In the genomic region with DNA sequence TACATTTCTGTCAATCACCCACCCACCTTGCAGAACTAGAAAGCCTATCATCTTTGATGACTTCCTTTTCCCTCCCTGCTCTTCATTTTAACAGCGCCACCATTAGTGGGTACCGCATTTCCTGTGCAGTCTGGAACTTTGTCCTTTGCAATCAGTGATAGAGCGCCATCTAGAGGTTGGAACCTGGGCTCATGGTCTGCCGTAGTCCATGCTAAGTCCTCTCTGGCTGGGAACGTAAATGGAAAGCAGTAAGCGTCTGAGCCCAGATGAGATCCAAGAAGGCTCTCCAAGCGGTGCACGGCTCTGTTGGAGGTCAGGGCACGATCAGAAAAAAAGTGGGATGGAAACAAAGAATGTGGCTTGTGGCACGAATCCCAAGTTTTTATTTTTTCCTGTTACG, we compare ENCODE assay signal across 8 mouse cellular contexts. TPM values are rescaled to one million over a fixed set of nuclear protein-coding genes. Genes with fewer than 3 reads are reported as not detected.
DNase-seq lines count a peak whose midpoint lies in the region; ATAC-seq lines count a peak whose summit lies in the region.

No protein-coding gene starts in this region.

- H3K4me1 ChIP-seq in hindbrain, embryonic 11.5 days (replicated peaks; ENCODE audit: control insufficient read depth, insufficient read depth, low read length): no peaks in the 10 kb centered on the region
- no peaks in the 10 kb centered on the region for H3K4me1 ChIP-seq in hindbrain, embryonic 12.5 days
- no peaks in the 10 kb centered on the region for H3K4me1 ChIP-seq in forebrain, embryonic 11.5 days (replicated peaks; ENCODE audit: control insufficient read depth, insufficient read depth, low read length)

- H3K36me3 ChIP-seq in hindbrain, embryonic 11.5 days (ENCODE audit: control insufficient read depth, insufficient read depth, low read length): no peaks in the 10 kb centered on the region
- H3K36me3 ChIP-seq in hindbrain, embryonic 12.5 days: no peaks in the 10 kb centered on the region
- H3K36me3 ChIP-seq in forebrain, embryonic 11.5 days (ENCODE audit: control insufficient read depth, insufficient read depth, low read length): no peaks in the 10 kb centered on the region

- 58% methylated on average over 11 of the region's 11 CpGs for WGBS in hindbrain, embryonic 11.5 days
- WGBS in hindbrain, embryonic 12.5 days: 49% methylated on average over 11 of the region's 11 CpGs
- 54% methylated on average over 11 of the region's 11 CpGs for WGBS in forebrain, embryonic 11.5 days

- no peak overlapping the region for H3K27ac ChIP-seq in hindbrain, embryonic 11.5 days (ENCODE audit: low read depth, low read length)
- H3K27ac ChIP-seq in hindbrain, embryonic 12.5 days: no peak overlapping the region
- no peak overlapping the region for H3K27ac ChIP-seq in forebrain, embryonic 11.5 days (ENCODE audit: low read depth, low read length)

- intact Hi-C loops in heart, postnatal 36 days (cut with DNase I): no loop called here

- H3K4me3 ChIP-seq in hindbrain, embryonic 11.5 days (ENCODE audit: low read depth, low read length): no peak overlapping the region
- no peak overlapping the region for H3K4me3 ChIP-seq in hindbrain, embryonic 12.5 days
- H3K4me3 ChIP-seq in forebrain, embryonic 11.5 days (ENCODE audit: low read depth, low read length): no peak overlapping the region

- H3K9me3 ChIP-seq in hindbrain, embryonic 11.5 days (ENCODE audit: control insufficient read depth, low read length): no peaks in the 10 kb centered on the region
- no peaks in the 10 kb centered on the region for H3K9me3 ChIP-seq in hindbrain, embryonic 12.5 days (replicated peaks)
- no peaks in the 10 kb centered on the region for H3K9me3 ChIP-seq in forebrain, embryonic 11.5 days (ENCODE audit: control insufficient read depth, low read length)

- ATAC-seq in hindbrain, embryonic 11.5 days (ENCODE audit: low FRiP score): no peak
- no peak for ATAC-seq in hindbrain, embryonic 12.5 days (ENCODE audit: low FRiP score)
- ATAC-seq in forebrain, embryonic 11.5 days (replicated peaks; ENCODE audit: low FRiP score): no peak

- peak; percentile 63 for DNase-seq in hindbrain, embryonic 11.5 days (ENCODE audit: low spot score)
- DNase-seq in urinary bladder, postnatal 25 days (ENCODE audit: low spot score): peak; percentile 8
- DNase-seq in urinary bladder, postnatal 10 days (ENCODE audit: low spot score): no peak
- peak; percentile 11 to 20 for DNase-seq in cerebellum, postnatal 36 days
- peak; percentile 23 to 46 for DNase-seq in heart, postnatal 36 days
- DNase-seq in lung, postnatal 4 days: peak; percentile 33 to 57
- no peak for DNase-seq in forebrain, embryonic 11.5 days (ENCODE audit: low spot score)

- no peaks in the 10 kb centered on the region for H3K27me3 ChIP-seq in hindbrain, embryonic 11.5 days (ENCODE audit: control insufficient read depth, insufficient read depth, low read length)
- H3K27me3 ChIP-seq in hindbrain, embryonic 12.5 days: no peaks in the 10 kb centered on the region
- no peaks in the 10 kb centered on the region for H3K27me3 ChIP-seq in forebrain, embryonic 11.5 days (ENCODE audit: control insufficient read depth, insufficient read depth, low read length)

- no peak overlapping the region for H3K4me2 ChIP-seq in hindbrain, embryonic 11.5 days (replicated peaks; ENCODE audit: low read depth, low read length)
- no peak overlapping the region for H3K4me2 ChIP-seq in hindbrain, embryonic 12.5 days (replicated peaks)
- no peak overlapping the region for H3K4me2 ChIP-seq in forebrain, embryonic 11.5 days (ENCODE audit: low read depth, low read length, severe bottlenecking)

- H3K9ac ChIP-seq in hindbrain, embryonic 11.5 days (ENCODE audit: low read depth, low read length): no peak overlapping the region
- H3K9ac ChIP-seq in hindbrain, embryonic 12.5 days: no peak overlapping the region
- no peak overlapping the region for H3K9ac ChIP-seq in forebrain, embryonic 11.5 days (ENCODE audit: low read length)

RNA-seq across cellular contexts. Expression of gene C2cd4b, which starts 23.8 kb away (rescaled TPM):
- polyA plus RNA-seq in hindbrain, embryonic 11.5 days (2014; fragmentation: Nextera tagmentation; extraction: Ambion mirVana): 0.11 TPM in 1 of 2 replicates, not detected in the other
- 0.33 and 0.52 TPM in 2 replicates for polyA plus RNA-seq in hindbrain, embryonic 12.5 days (2016; fragmentation: Nextera tagmentation; extraction: Ambion mirVana)
- 1 to 10 TPM; 1.2 to 1.4 TPM for total RNA-seq in heart, postnatal 36 days (2021)
- polyA plus RNA-seq in forebrain, embryonic 11.5 days (2014; fragmentation: Nextera tagmentation; extraction: Ambion mirVana): 0.13 TPM in 1 of 2 replicates, not detected in the other

Comparison
In these comparisons a context has a peak if more than half of its experiments do, and no peak if none do; other contexts are left out.
1. DNase-seq: peak in hindbrain, embryonic 11.5 days (single experiment), urinary bladder, postnatal 25 days (single experiment), cerebellum, postnatal 36 days (2 of 2), heart, postnatal 36 days (2 of 2) and lung, postnatal 4 days (2 of 2); none in urinary bladder, postnatal 10 days (single experiment) and forebrain, embryonic 11.5 days (single experiment).